Mouse (Mus musculus): ENCODE measurements around the gene Gtf2i. TPM values are rescaled to one million over a fixed set of nuclear protein-coding genes. Genes with fewer than 3 reads are reported as not detected.

The Gtf2i gene
- polyA plus RNA-seq, 1 experiment from 2014 or later, result 150 TPM

- DNase-seq (no peak), ATAC-seq (ENCODE audit: low FRiP score, low TSS enrichment) (no peak)
- Histone ChIP-seq H3K36me3 (ENCODE audit: control insufficient read depth, insufficient read depth, low read length) (peaks cover 39% of the 10 kb centered on the region), H3K9ac (replicated peaks; ENCODE audit: low read length) (no peak overlapping the region), H3K4me2 (ENCODE audit: low read length) (no peak overlapping the region), H3K9me3 (ENCODE audit: control insufficient read depth, low read length) (no peaks in the 10 kb centered on the region), H3K27ac (replicated peaks; ENCODE audit: low read depth, low read length) (no peak overlapping the region), H3K27me3 (ENCODE audit: control insufficient read depth, insufficient read depth, low read length) (no peaks in the 10 kb centered on the region), H3K4me3 (replicated peaks; ENCODE audit: low read depth, low read length) (no peak overlapping the region), H3K4me1 (ENCODE audit: control insufficient read depth, insufficient read depth, low read length) (no peaks in the 10 kb centered on the region)
- WGBS, result 78% methylated on average over 12 of the region's 12 CpGs
Measured at GRCm38 (mm10) chr5:134214021-134214806, 100.3 kb downstream of the Gtf2i start.

- Histone ChIP-seq H3K4me2 (ENCODE audit: low read length) (no peak overlapping the region), H3K9me3 (ENCODE audit: control insufficient read depth, low read length) (no peaks in the 10 kb centered on the region), H3K9ac (replicated peaks; ENCODE audit: low read length) (no peak overlapping the region), H3K4me3 (replicated peaks; ENCODE audit: low read depth, low read length) (no peak overlapping the region), H3K36me3 (ENCODE audit: control insufficient read depth, insufficient read depth, low read length) (peaks cover 18% of the 10 kb centered on the region), H3K4me1 (ENCODE audit: control insufficient read depth, insufficient read depth, low read length) (no peaks in the 10 kb centered on the region), H3K27ac (replicated peaks; ENCODE audit: low read depth, low read length) (no peak overlapping the region), H3K27me3 (ENCODE audit: control insufficient read depth, insufficient read depth, low read length) (no peaks in the 10 kb centered on the region)
- 72% methylated on average over 11 of the region's 11 CpGs for WGBS
- ATAC-seq (ENCODE audit: low FRiP score, low TSS enrichment) (no peak), DNase-seq (no peak)
Measured at GRCm38 (mm10) chr5:134209931-134210554, 104.5 kb downstream of the Gtf2i start.

GRCm38 (mm10) chr5:134206721-134207120 lies 107.8 kb downstream of the Gtf2i start:
- Histone ChIP-seq H3K4me3 (replicated peaks; ENCODE audit: low read depth, low read length) (no peak overlapping the region), H3K9me3 (ENCODE audit: control insufficient read depth, low read length) (no peaks in the 10 kb centered on the region), H3K27me3 (ENCODE audit: control insufficient read depth, insufficient read depth, low read length) (no peaks in the 10 kb centered on the region), H3K4me1 (ENCODE audit: control insufficient read depth, insufficient read depth, low read length) (no peaks in the 10 kb centered on the region), H3K36me3 (ENCODE audit: control insufficient read depth, insufficient read depth, low read length) (peaks cover 29% of the 10 kb centered on the region), H3K27ac (replicated peaks; ENCODE audit: low read depth, low read length) (no peak overlapping the region), H3K9ac (replicated peaks; ENCODE audit: low read length) (no peak overlapping the region), H3K4me2 (ENCODE audit: low read length) (no peak overlapping the region)
- DNase-seq (no peak), ATAC-seq (ENCODE audit: low FRiP score, low TSS enrichment) (no peak)
- WGBS, result 88% methylated on average over 10 of the region's 10 CpGs

- H3K4me1 ChIP-seq (ENCODE audit: control insufficient read depth, insufficient read depth, low read length), result no peaks in the 10 kb centered on the region
- no peak overlapping the region for H3K27ac ChIP-seq (replicated peaks; ENCODE audit: low read depth, low read length)
- no peak for DNase-seq
- no peak overlapping the region for H3K4me2 ChIP-seq (ENCODE audit: low read length)
- no peak overlapping the region for H3K4me3 ChIP-seq (replicated peaks; ENCODE audit: low read depth, low read length)
- WGBS, result 87% methylated on average over 8 of the region's 8 CpGs
- H3K9me3 ChIP-seq (ENCODE audit: control insufficient read depth, low read length), result no peaks in the 10 kb centered on the region
- no peaks in the 10 kb centered on the region for H3K27me3 ChIP-seq (ENCODE audit: control insufficient read depth, insufficient read depth, low read length)
- H3K36me3 ChIP-seq (ENCODE audit: control insufficient read depth, insufficient read depth, low read length), result peaks cover 44% of the 10 kb centered on the region
- no peak for ATAC-seq (ENCODE audit: low FRiP score, low TSS enrichment)
- no peak overlapping the region for H3K9ac ChIP-seq (replicated peaks; ENCODE audit: low read length)
Measured at GRCm38 (mm10) chr5:134193664-134194063, 120.9 kb downstream of the Gtf2i start.

- WGBS, result 90% methylated on average over 7 of the region's 7 CpGs
Measured at GRCm38 (mm10) chr5:134188571-134188970, 126.0 kb downstream of the Gtf2i start.

More at GRCm38 (mm10) chr5:134188571-134188970, 126.0 kb downstream of the Gtf2i start:
- ATAC-seq (ENCODE audit: low FRiP score, low TSS enrichment) (no peak), DNase-seq (no peak)
- Histone ChIP-seq H3K4me2 (ENCODE audit: low read length) (no peak overlapping the region), H3K9me3 (ENCODE audit: control insufficient read depth, low read length) (no peaks in the 10 kb centered on the region), H3K9ac (replicated peaks; ENCODE audit: low read length) (no peak overlapping the region), H3K4me3 (replicated peaks; ENCODE audit: low read depth, low read length) (no peak overlapping the region), H3K4me1 (ENCODE audit: control insufficient read depth, insufficient read depth, low read length) (peaks cover under 1% of the 10 kb centered on the region; the same call in 1 of the 2 replicates), H3K36me3 (ENCODE audit: control insufficient read depth, insufficient read depth, low read length) (peaks cover 11% of the 10 kb centered on the region; the same call in 1 of the 2 replicates), H3K27ac (replicated peaks; ENCODE audit: low read depth, low read length) (no peak overlapping the region), H3K27me3 (ENCODE audit: control insufficient read depth, insufficient read depth, low read length) (no peaks in the 10 kb centered on the region)

Small RNA genes within 50 kb of the gene (microRNA-seq; reads per million reads assigned to microRNA genes)
- not detected for gene Mir3965

Other genes with a start within 250 kb of the Gtf2i start
- 31.7 and 33.2 TPM in 2 replicates for gene Castor2, start 215.0 kb downstream of the Gtf2i start, polyA plus RNA-seq (2014; fragmentation: Nextera tagmentation; extraction: Ambion mirVana)
- gene Rcc1l, start 138.0 kb downstream of the Gtf2i start, polyA plus RNA-seq (2014; fragmentation: Nextera tagmentation; extraction: Ambion mirVana), result 16.2 and 22.8 TPM in 2 replicates
- gene Gtf2ird2, start 130.7 kb downstream of the Gtf2i start, polyA plus RNA-seq (2014; fragmentation: Nextera tagmentation; extraction: Ambion mirVana), result 12.9 and 13.4 TPM in 2 replicates
- 0.69 and 2.8 TPM in 2 replicates for gene Ncf1, start 85.1 kb downstream of the Gtf2i start, polyA plus RNA-seq (2014; fragmentation: Nextera tagmentation; extraction: Ambion mirVana)
- gene Gtf2ird1, start 142.0 kb upstream of the Gtf2i start, polyA plus RNA-seq (2014; fragmentation: Nextera tagmentation; extraction: Ambion mirVana), result 75.1 and 75.5 TPM in 2 replicates
- gene Clip2, start 237.7 kb upstream of the Gtf2i start, polyA plus RNA-seq (2014; fragmentation: Nextera tagmentation; extraction: Ambion mirVana), result 18.2 and 19.3 TPM in 2 replicates
- 0.11 and 0.24 TPM in 2 replicates for gene Syna, start 245.4 kb upstream of the Gtf2i start, polyA plus RNA-seq (2014; fragmentation: Nextera tagmentation; extraction: Ambion mirVana)